Mouse (Mus musculus): ENCODE results near the gene Mycbp2. TPM values are rescaled to one million over a fixed set of nuclear protein-coding genes. Genes with fewer than 3 reads are reported as not detected.

Gene Mycbp2
- polyA plus RNA-seq, 1 experiment = 5.9 TPM

DNA sequence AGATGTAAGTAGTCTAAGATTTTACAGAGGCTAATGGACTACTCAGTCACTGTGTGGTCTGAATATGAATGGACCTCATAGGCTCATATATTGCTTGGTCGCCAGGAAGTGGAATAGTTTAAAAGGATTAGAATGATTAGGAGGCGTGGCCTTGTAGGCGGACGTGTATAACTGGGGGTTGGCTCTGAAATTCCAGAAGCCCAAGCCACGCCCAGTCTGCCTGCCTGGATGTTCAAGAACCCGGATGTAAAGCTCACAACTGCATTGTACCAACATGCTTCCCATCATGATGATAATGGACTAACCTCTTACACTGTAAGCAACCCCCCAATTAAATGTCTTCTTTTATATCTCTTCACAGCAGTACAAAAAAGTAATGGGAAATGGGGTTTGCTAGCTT is 220.9 kb downstream of the Mycbp2 start:
- Histone ChIP-seq H3K79me3 (ENCODE audit: low read depth) (no peaks in the 10 kb centered on the region), H3K79me2 (ENCODE audit: control insufficient read depth, insufficient read depth) (no peaks in the 10 kb centered on the region), H3ac (ENCODE audit: control insufficient read depth, insufficient read length, low read depth) (no peak overlapping the region), H3K36me3 (ENCODE audit: control insufficient read depth, insufficient read depth) (peaks cover 51% of the 10 kb centered on the region), H3K27me3 (ENCODE audit: control insufficient read depth, insufficient read depth, insufficient read length) (no peaks in the 10 kb centered on the region), H3K4me3 (ENCODE audit: insufficient read depth, poor library complexity, severe bottlenecking) (no peak overlapping the region)
- TF ChIP-seq FOSL1 (IDR thresholded peaks at IDR 0.05; ENCODE audit: insufficient read depth, low read length, poor library complexity, severe bottlenecking) = no peak
- TF ChIP-seq USF1 (IDR thresholded peaks at IDR 0.05; ENCODE audit: low read depth) = no peak
- TF ChIP-seq MAX (IDR thresholded peaks at IDR 0.05) = no peak
- TF ChIP-seq MYOG (IDR thresholded peaks at IDR 0.05; ENCODE audit: control insufficient read depth, extremely low read depth, insufficient read length) = no peak
- TF ChIP-seq CEBPB (IDR thresholded peaks at IDR 0.05; ENCODE audit: low read depth) = no peak
- TF ChIP-seq MYOD1 (IDR thresholded peaks at IDR 0.05; ENCODE audit: control insufficient read depth, insufficient read length, low read depth) = no peak
- no peak for TF ChIP-seq CTCF (IDR thresholded peaks at IDR 0.05; ENCODE audit: control insufficient read depth, insufficient read depth, insufficient read length)

- H3K36me3 ChIP-seq (ENCODE audit: control insufficient read depth, insufficient read depth) = peaks cover 30% of the 10 kb centered on the region
- no peaks in the 10 kb centered on the region for H3K79me2 ChIP-seq (ENCODE audit: control insufficient read depth, insufficient read depth)
- H3ac ChIP-seq (ENCODE audit: control insufficient read depth, insufficient read length, low read depth) = no peak overlapping the region
- H3K4me3 ChIP-seq (ENCODE audit: insufficient read depth, poor library complexity, severe bottlenecking) = no peak overlapping the region
- no peaks in the 10 kb centered on the region for H3K27me3 ChIP-seq (ENCODE audit: control insufficient read depth, insufficient read depth, insufficient read length)
- H3K79me3 ChIP-seq (ENCODE audit: low read depth) = no peaks in the 10 kb centered on the region
- TF ChIP-seq MYOG (IDR thresholded peaks at IDR 0.05; ENCODE audit: control insufficient read depth, extremely low read depth, insufficient read length) = no peak
- no peak for TF ChIP-seq USF1 (IDR thresholded peaks at IDR 0.05; ENCODE audit: low read depth)
- TF ChIP-seq MYOD1 (IDR thresholded peaks at IDR 0.05; ENCODE audit: control insufficient read depth, insufficient read length, low read depth) = no peak
- no peak for TF ChIP-seq CTCF (IDR thresholded peaks at IDR 0.05; ENCODE audit: control insufficient read depth, insufficient read depth, insufficient read length)
- no peak for TF ChIP-seq FOSL1 (IDR thresholded peaks at IDR 0.05; ENCODE audit: insufficient read depth, low read length, poor library complexity, severe bottlenecking)
- TF ChIP-seq MAX (IDR thresholded peaks at IDR 0.05) = no peak
- TF ChIP-seq CEBPB (IDR thresholded peaks at IDR 0.05; ENCODE audit: low read depth) = no peak
Observed at GRCm38 (mm10) chr14:103114994-103115670, 231.5 kb downstream of the Mycbp2 start.

DNA sequence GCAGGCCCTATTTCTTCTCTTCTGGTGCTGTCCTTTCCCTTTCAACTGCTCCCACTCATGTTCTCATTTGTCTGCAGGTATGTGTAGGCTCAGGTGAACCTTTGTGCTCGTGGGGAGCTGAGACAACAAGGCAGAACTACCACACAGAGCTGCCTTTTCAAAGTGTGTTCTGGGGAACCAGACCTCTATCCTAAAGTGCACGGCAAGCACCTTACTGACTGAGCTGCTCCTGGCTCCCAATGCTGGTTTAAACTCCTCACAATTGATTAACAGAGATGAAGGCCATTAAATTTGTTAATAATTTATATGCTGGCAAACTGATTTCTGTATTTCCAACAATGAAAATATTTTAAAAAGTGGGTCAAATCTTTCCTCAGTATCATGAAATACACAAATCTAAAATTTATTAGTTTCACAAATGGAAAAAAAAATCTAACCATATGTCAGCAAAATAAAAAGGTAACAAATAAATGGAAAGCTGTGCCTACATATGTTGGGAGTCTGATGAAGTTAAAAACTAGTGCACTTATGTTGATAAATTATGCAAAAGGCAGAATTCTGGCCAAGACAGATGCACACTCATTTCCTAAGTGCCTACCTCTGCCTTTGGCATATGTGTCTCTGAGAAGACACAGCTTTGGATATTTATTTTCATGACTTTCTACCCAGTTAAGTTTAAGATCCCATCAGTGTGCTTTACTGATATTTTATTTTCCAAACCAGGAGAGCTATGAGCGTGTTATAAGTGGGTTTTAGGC is 233.8 kb downstream of the Mycbp2 start:
- Histone ChIP-seq H3K79me2 (ENCODE audit: control insufficient read depth, insufficient read depth) (no peaks in the 10 kb centered on the region), H3K27me3 (ENCODE audit: control insufficient read depth, insufficient read depth, insufficient read length) (no peaks in the 10 kb centered on the region), H3K4me3 (ENCODE audit: insufficient read depth, poor library complexity, severe bottlenecking) (no peak overlapping the region), H3ac (ENCODE audit: control insufficient read depth, insufficient read length, low read depth) (no peak overlapping the region), H3K36me3 (ENCODE audit: control insufficient read depth, insufficient read depth) (peaks cover 15% of the 10 kb centered on the region), H3K79me3 (ENCODE audit: low read depth) (no peaks in the 10 kb centered on the region)
- TF ChIP-seq MYOD1 (IDR thresholded peaks at IDR 0.05; ENCODE audit: control insufficient read depth, insufficient read length, low read depth) (no peak), FOSL1 (IDR thresholded peaks at IDR 0.05; ENCODE audit: insufficient read depth, low read length, poor library complexity, severe bottlenecking) (no peak), CEBPB (IDR thresholded peaks at IDR 0.05; ENCODE audit: low read depth) (no peak), MYOG (IDR thresholded peaks at IDR 0.05; ENCODE audit: control insufficient read depth, extremely low read depth, insufficient read length) (no peak), CTCF (IDR thresholded peaks at IDR 0.05; ENCODE audit: control insufficient read depth, insufficient read depth, insufficient read length) (no peak), MAX (IDR thresholded peaks at IDR 0.05) (no peak), USF1 (IDR thresholded peaks at IDR 0.05; ENCODE audit: low read depth) (no peak)

DNA sequence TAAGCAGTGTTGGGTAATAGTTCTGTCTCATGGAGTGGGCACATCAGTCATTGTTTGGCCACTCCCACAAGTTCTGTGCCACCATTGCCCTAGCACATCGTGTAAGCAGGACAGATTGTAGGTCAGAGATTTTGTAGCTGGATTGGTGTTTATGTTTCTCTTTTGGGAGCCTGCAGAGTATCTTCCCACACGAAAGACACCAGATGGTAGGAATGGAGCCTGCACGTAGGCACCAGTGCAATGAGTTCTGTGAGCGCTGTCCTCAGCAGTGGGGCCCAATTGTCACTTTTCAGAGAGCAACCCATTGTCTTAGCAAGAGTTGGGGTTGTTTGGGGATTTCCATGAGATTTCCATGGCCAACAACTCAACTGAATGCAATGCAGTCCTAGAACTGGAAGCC is 236.6 kb downstream of the Mycbp2 start:
- Histone ChIP-seq H3K27me3 (ENCODE audit: control insufficient read depth, insufficient read depth, insufficient read length) (no peaks in the 10 kb centered on the region), H3K79me3 (ENCODE audit: low read depth) (no peaks in the 10 kb centered on the region), H3K79me2 (ENCODE audit: control insufficient read depth, insufficient read depth) (no peaks in the 10 kb centered on the region), H3ac (ENCODE audit: control insufficient read depth, insufficient read length, low read depth) (no peak overlapping the region), H3K36me3 (ENCODE audit: control insufficient read depth, insufficient read depth) (peaks cover 9% of the 10 kb centered on the region), H3K4me3 (ENCODE audit: insufficient read depth, poor library complexity, severe bottlenecking) (no peak overlapping the region)
- TF ChIP-seq MAX (IDR thresholded peaks at IDR 0.05) (no peak), CEBPB (IDR thresholded peaks at IDR 0.05; ENCODE audit: low read depth) (no peak), MYOG (IDR thresholded peaks at IDR 0.05; ENCODE audit: control insufficient read depth, extremely low read depth, insufficient read length) (no peak), MYOD1 (IDR thresholded peaks at IDR 0.05; ENCODE audit: control insufficient read depth, insufficient read length, low read depth) (no peak), FOSL1 (IDR thresholded peaks at IDR 0.05; ENCODE audit: insufficient read depth, low read length, poor library complexity, severe bottlenecking) (no peak), CTCF (IDR thresholded peaks at IDR 0.05; ENCODE audit: control insufficient read depth, insufficient read depth, insufficient read length) (no peak), USF1 (IDR thresholded peaks at IDR 0.05; ENCODE audit: low read depth) (no peak)

- no peaks in the 10 kb centered on the region for H3K27me3 ChIP-seq (ENCODE audit: control insufficient read depth, insufficient read depth, insufficient read length)
- H3K36me3 ChIP-seq (ENCODE audit: control insufficient read depth, insufficient read depth) = no peaks in the 10 kb centered on the region
- H3K79me3 ChIP-seq (ENCODE audit: low read depth) = no peaks in the 10 kb centered on the region
- H3K4me3 ChIP-seq (ENCODE audit: insufficient read depth, poor library complexity, severe bottlenecking) = no peak overlapping the region
- TF ChIP-seq CTCF (IDR thresholded peaks at IDR 0.05; ENCODE audit: control insufficient read depth, insufficient read depth, insufficient read length) (no peak), FOSL1 (IDR thresholded peaks at IDR 0.05; ENCODE audit: insufficient read depth, low read length, poor library complexity, severe bottlenecking) (no peak), CEBPB (IDR thresholded peaks at IDR 0.05; ENCODE audit: low read depth) (no peak), USF1 (IDR thresholded peaks at IDR 0.05; ENCODE audit: low read depth) (no peak), MYOD1 (IDR thresholded peaks at IDR 0.05; ENCODE audit: control insufficient read depth, insufficient read length, low read depth) (no peak), MYOG (IDR thresholded peaks at IDR 0.05; ENCODE audit: control insufficient read depth, extremely low read depth, insufficient read length) (no peak), MAX (IDR thresholded peaks at IDR 0.05) (no peak)
- no peaks in the 10 kb centered on the region for H3K79me2 ChIP-seq (ENCODE audit: control insufficient read depth, insufficient read depth)
- H3ac ChIP-seq (ENCODE audit: control insufficient read depth, insufficient read length, low read depth) = no peak overlapping the region
Observed at GRCm38 (mm10) chr14:103106301-103106700, 240.3 kb downstream of the Mycbp2 start.
